Mouse (Mus musculus) lung, embryonic 15.5 days (tissue): Measurements from ENCODE around the gene Snai1. TPM values are rescaled to one million over a fixed set of nuclear protein-coding genes. Genes with fewer than 3 reads are reported as not detected.

Experiments used
- ATAC-seq: fragments of 200-750 bp; cut with Nextera tagmentation; 2 replicates; pipeline ENCODE4 v1.8.0; 2017; ENCODE audit warnings: moderate number of reproducible peaks, borderline replicate concordance; ENCODE audit not compliant: low FRiP score, low TSS enrichment; ENCODE audit errors: extremely low read depth
- H3K27ac ChIP-seq: fragments of 300-500 bp; sonication (generic); 2 replicates; pipeline ENCODE4 v1.5.1; 2015; ENCODE audit warnings: moderate library complexity, mild to moderate bottlenecking, inconsistent platforms
- H3K27me3 ChIP-seq: fragments of 300-500 bp; sonication (generic); 2 replicates; pipeline ENCODE4 v1.6.1; 2015; ENCODE audit warnings: inconsistent platforms
- H3K36me3 ChIP-seq: fragments of 300-500 bp; sonication (generic); 2 replicates; pipeline ENCODE4 v1.6.1; 2015; ENCODE audit warnings: inconsistent platforms
- H3K4me1 ChIP-seq: fragments of 300-500 bp; sonication (generic); 2 replicates; pipeline ENCODE4 v1.6.1; 2015; ENCODE audit warnings: inconsistent platforms
- H3K4me2 ChIP-seq: fragments of 300-500 bp; sonication (generic); 2 replicates; pipeline ENCODE4 v1.6.1; 2015; ENCODE audit warnings: inconsistent platforms, mild to moderate bottlenecking, moderate library complexity
- H3K4me3 ChIP-seq: fragments of 300-500 bp; sonication (generic); 2 replicates; pipeline ENCODE4 v1.5.1; 2015; ENCODE audit warnings: mild to moderate bottlenecking, inconsistent platforms
- H3K9ac ChIP-seq: fragments of 300-500 bp; sonication (generic); 2 replicates; pipeline ENCODE4 v1.6.1; 2015; ENCODE audit warnings: inconsistent platforms
- H3K9me3 ChIP-seq: fragments of 300-500 bp; sonication (generic); 2 replicates; pipeline ENCODE4 v1.6.1; 2016; ENCODE audit warnings: inconsistent platforms
- WGBS: fragments of 180-500 bp; shearing (Covaris S2); methylation state at CpG from one replicate; pipeline ENCODE4 v1.1.7; 2015; 5-methylcytosine and 5-hydroxymethylcytosine counted together
- polyA plus RNA-seq: library from polyadenylated mRNA; unstranded; fragments of >200 nt; fragmentation: Nextera tagmentation; extraction: Ambion mirVana; gene quantifications from 2 replicates; pipeline ENCODE4 v1.2.1, GENCODE M21; 2015

The Snai1 gene
- polyA plus RNA-seq, 1 experiment from 2014 or later = 107 TPM

GRCm38 (mm10) chr2:167571442-167572220 is 33.6 kb downstream of the Snai1 start:
- Histone ChIP-seq H3K9ac (no peak overlapping the region), H3K27me3 (no peaks in the 10 kb centered on the region), H3K27ac (peak overlapping the region; percentile 92)

GRCm38 (mm10) chr2:167574814-167575213 is 36.8 kb downstream of the Snai1 start:
- H3K9ac ChIP-seq = no peak overlapping the region
- WGBS = 54% methylated on average over 9 of the region's 9 CpGs
- H3K36me3 ChIP-seq = no peaks in the 10 kb centered on the region
- H3K27me3 ChIP-seq = no peaks in the 10 kb centered on the region
- no peak for ATAC-seq
- H3K4me2 ChIP-seq = no peak overlapping the region
- peaks cover 29% of the 10 kb centered on the region for H3K4me1 ChIP-seq
- H3K9me3 ChIP-seq = no peaks in the 10 kb centered on the region
- 0 out of 2 replicates have a peak overlapping the region, but pooled peaks have one; percentile 29 for H3K27ac ChIP-seq
- no peak overlapping the region for H3K4me3 ChIP-seq

More at GRCm38 (mm10) chr2:167571442-167572220, 33.6 kb downstream of the Snai1 start:
- Histone ChIP-seq H3K9me3 (no peaks in the 10 kb centered on the region), H3K4me2 (no peak overlapping the region), H3K4me3 (no peak overlapping the region), H3K36me3 (no peaks in the 10 kb centered on the region), H3K4me1 (peaks cover 36% of the 10 kb centered on the region)
- no peak for ATAC-seq
- 76% methylated on average over 18 of the region's 18 CpGs for WGBS

- peak overlapping the region; percentile 29; the same call in 1 of the 2 replicates for H3K27ac ChIP-seq
Measured at GRCm38 (mm10) chr2:167575581-167575980, 37.6 kb downstream of the Snai1 start.

GRCm38 (mm10) chr2:167576121-167576620 is 38.2 kb downstream of the Snai1 start:
- WGBS = 77% methylated on average over 8 of the region's 8 CpGs
- no peaks in the 10 kb centered on the region for H3K36me3 ChIP-seq
- no peaks in the 10 kb centered on the region for H3K27me3 ChIP-seq
- no peak for ATAC-seq
- no peak overlapping the region for H3K27ac ChIP-seq
- no peaks in the 10 kb centered on the region for H3K9me3 ChIP-seq
- H3K4me3 ChIP-seq = no peak overlapping the region
- peaks cover 17% of the 10 kb centered on the region for H3K4me1 ChIP-seq
- H3K9ac ChIP-seq = no peak overlapping the region
- no peak overlapping the region for H3K4me2 ChIP-seq

More at GRCm38 (mm10) chr2:167575581-167575980, 37.6 kb downstream of the Snai1 start:
- H3K4me3 ChIP-seq = no peak overlapping the region
- WGBS = 83% methylated on average over 7 of the region's 7 CpGs
- H3K27me3 ChIP-seq = no peaks in the 10 kb centered on the region
- H3K4me2 ChIP-seq = no peak overlapping the region
- peaks cover 21% of the 10 kb centered on the region for H3K4me1 ChIP-seq
- no peak overlapping the region for H3K9ac ChIP-seq
- no peaks in the 10 kb centered on the region for H3K9me3 ChIP-seq
- ATAC-seq = no peak
- no peaks in the 10 kb centered on the region for H3K36me3 ChIP-seq

- no peak overlapping the region for H3K9ac ChIP-seq
- H3K36me3 ChIP-seq = no peaks in the 10 kb centered on the region
- no peaks in the 10 kb centered on the region for H3K9me3 ChIP-seq
- WGBS = 67% methylated on average over 9 of the region's 9 CpGs
- no peak for ATAC-seq
- no peak overlapping the region for H3K27ac ChIP-seq
- peaks cover 18% of the 10 kb centered on the region for H3K4me1 ChIP-seq
- H3K4me3 ChIP-seq = no peak overlapping the region
- H3K4me2 ChIP-seq = no peak overlapping the region
- no peaks in the 10 kb centered on the region for H3K27me3 ChIP-seq
Measured at GRCm38 (mm10) chr2:167577186-167577785, 39.3 kb downstream of the Snai1 start.

- H3K4me2 ChIP-seq = no peak overlapping the region
- no peak overlapping the region for H3K9ac ChIP-seq
- 45% methylated on average over 5 of the region's 5 CpGs for WGBS
Measured at GRCm38 (mm10) chr2:167578521-167578920, 40.5 kb downstream of the Snai1 start.

GRCm38 (mm10) chr2:167583161-167583952 is 45.4 kb downstream of the Snai1 start:
- H3K9me3 ChIP-seq = no peaks in the 10 kb centered on the region
- no peak overlapping the region for H3K9ac ChIP-seq
- H3K4me2 ChIP-seq = peak overlapping the region; percentile 23; the same call in 1 of the 2 replicates
- no peaks in the 10 kb centered on the region for H3K27me3 ChIP-seq
- peaks cover 69% of the 10 kb centered on the region for H3K4me1 ChIP-seq
- WGBS = 19% methylated on average over 10 of the region's 10 CpGs
- peak overlapping the region; percentile 94 for H3K27ac ChIP-seq
- no peak overlapping the region for H3K4me3 ChIP-seq
- no peaks in the 10 kb centered on the region for H3K36me3 ChIP-seq
- ATAC-seq = peak; percentile 88

More at GRCm38 (mm10) chr2:167578521-167578920, 40.5 kb downstream of the Snai1 start:
- Histone ChIP-seq H3K36me3 (no peaks in the 10 kb centered on the region), H3K9me3 (no peaks in the 10 kb centered on the region), H3K27ac (peak overlapping the region; percentile 44; the same call in 1 of the 2 replicates), H3K4me3 (no peak overlapping the region), H3K4me1 (peaks cover 31% of the 10 kb centered on the region), H3K27me3 (no peaks in the 10 kb centered on the region)
- ATAC-seq = no peak

GRCm38 (mm10) chr2:167585273-167585672 is 47.3 kb downstream of the Snai1 start:
- H3K36me3 ChIP-seq = no peaks in the 10 kb centered on the region
- no peaks in the 10 kb centered on the region for H3K9me3 ChIP-seq
- no peak overlapping the region for H3K9ac ChIP-seq
- no peak overlapping the region for H3K4me3 ChIP-seq
- H3K4me1 ChIP-seq = peaks cover 77% of the 10 kb centered on the region
- H3K27me3 ChIP-seq = no peaks in the 10 kb centered on the region
- no peak overlapping the region for H3K4me2 ChIP-seq
- peak overlapping the region; percentile 94 for H3K27ac ChIP-seq
- no peak for ATAC-seq
- 61% methylated on average over 2 of the region's 2 CpGs for WGBS

DNA sequence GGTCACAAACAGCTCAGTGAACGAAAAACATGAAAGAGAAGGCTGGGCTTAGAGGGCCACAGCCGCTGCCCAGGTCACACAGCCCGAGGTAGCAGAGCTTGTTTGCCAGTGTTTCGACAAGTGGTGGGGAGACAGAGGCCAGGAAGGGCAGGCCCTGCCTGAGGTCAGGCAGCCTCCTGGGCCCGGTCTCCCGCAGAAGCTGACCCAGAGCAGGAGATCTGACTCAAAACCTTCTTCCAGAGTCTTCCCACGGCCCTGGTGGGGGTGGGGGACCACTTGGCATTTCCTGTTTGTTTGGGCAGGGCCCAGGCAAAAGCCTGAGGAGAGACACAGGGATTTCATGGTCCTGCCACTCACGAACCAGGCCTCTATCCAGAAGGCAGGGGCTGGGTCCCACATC is 48.0 kb downstream of the Snai1 start:
- Histone ChIP-seq H3K27ac (peak overlapping the region; percentile 94), H3K27me3 (no peaks in the 10 kb centered on the region), H3K4me1 (peaks cover 82% of the 10 kb centered on the region), H3K9ac (no peak overlapping the region), H3K9me3 (no peaks in the 10 kb centered on the region), H3K4me2 (no peak overlapping the region), H3K36me3 (no peaks in the 10 kb centered on the region), H3K4me3 (no peak overlapping the region)
- no peak for ATAC-seq
- WGBS = 15% methylated on average over 8 of the region's 8 CpGs

DNA sequence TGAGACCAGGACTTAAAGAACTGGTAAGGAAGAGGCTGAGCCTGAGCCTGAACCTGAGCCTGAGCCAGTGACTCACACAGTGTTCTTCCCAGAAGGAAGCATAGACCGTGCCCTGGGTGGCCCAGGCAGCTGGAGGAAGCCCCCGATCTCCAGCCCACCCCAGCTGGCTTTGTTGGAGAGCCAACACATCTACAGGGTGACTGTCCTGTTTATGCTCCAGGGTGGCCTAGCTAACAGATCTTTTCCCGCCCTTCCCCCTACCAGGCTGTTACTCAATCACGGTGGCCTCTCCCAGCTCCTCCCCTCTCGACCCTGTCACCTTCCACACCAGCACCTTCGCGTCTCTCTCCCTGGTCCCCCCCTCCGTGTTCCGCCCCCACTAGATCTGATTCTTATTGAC is 49.0 kb downstream of the Snai1 start:
- Histone ChIP-seq H3K4me1 (peaks cover 78% of the 10 kb centered on the region), H3K9me3 (no peaks in the 10 kb centered on the region), H3K27ac (peak overlapping the region; percentile 94), H3K4me3 (no peak overlapping the region), H3K36me3 (no peaks in the 10 kb centered on the region), H3K4me2 (no peak overlapping the region), H3K9ac (no peak overlapping the region), H3K27me3 (no peaks in the 10 kb centered on the region)
- peak; percentile 62 for ATAC-seq
- WGBS = 14% methylated on average over 9 of the region's 9 CpGs

- H3K9me3 ChIP-seq = no peaks in the 10 kb centered on the region
- H3K27me3 ChIP-seq = no peaks in the 10 kb centered on the region
- ATAC-seq = no peak
- peak overlapping the region; percentile 46 for H3K4me2 ChIP-seq
- peaks cover 71% of the 10 kb centered on the region for H3K4me1 ChIP-seq
- 21% methylated on average over 21 of the region's 21 CpGs for WGBS
- peak overlapping the region; percentile 74 for H3K27ac ChIP-seq
- no peaks in the 10 kb centered on the region for H3K36me3 ChIP-seq
- peak overlapping the region; percentile 23 for H3K4me3 ChIP-seq
- peak overlapping the region; percentile 30 for H3K9ac ChIP-seq
Measured at GRCm38 (mm10) chr2:167588774-167589577, 51.0 kb downstream of the Snai1 start.
